Mouse (Mus musculus): Measurements from ENCODE around the gene Trim34a. TPM values are rescaled to one million over a fixed set of nuclear protein-coding genes. Genes with fewer than 3 reads are reported as not detected.

Gene Trim34a
- 2.6 and 2.8 TPM in 2 replicates for polyA plus RNA-seq (2015; fragmentation: Nextera tagmentation; extraction: Ambion mirVana)

DNA sequence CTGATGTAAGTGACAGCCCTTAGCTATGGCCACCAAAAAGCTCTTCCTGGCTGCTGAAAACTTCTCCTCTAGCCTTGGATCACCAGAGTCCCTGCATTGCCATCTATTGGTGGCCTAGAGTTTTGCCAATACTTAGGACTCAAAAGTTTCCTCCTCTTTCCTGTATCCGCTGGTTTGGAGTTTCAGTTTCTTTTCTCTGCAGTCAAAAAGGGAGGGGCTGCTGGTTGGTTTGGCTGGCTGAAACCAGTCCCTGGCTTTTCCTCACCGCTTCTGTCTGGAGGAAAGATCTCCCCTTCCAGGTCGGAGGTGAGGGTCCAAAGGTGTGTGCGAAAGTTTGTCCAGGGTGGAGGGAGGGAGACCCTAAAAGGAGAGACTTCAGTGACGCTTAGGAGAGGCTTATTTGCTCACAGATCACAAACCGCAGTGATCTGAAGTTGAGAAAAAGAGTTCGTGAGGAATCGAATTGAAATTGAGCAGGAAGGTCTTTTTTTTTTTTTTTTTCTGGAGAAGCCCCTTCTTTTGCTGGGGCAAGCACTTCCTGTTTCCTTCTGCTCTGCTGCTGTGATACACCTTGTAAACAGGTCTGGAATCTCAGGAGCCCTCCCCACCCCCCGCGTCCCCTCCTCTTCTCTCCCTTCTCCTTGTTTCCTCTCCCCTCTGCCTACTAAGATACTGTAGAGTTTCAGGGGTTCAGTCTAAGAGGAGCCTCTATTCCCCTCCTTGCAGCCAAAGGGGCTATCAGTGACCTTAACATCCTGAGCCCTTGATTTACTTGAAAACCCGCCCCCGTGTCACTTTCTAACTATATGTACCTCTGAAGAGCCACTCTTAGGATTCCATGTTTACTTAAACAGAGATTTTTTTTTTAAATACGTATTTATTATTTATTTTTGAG lies at the start of gene Trim34a:
TSS of gene Trim34a (plus strand) at position 171 of the 895 bp plus-strand sequence.
- WGBS (ENCODE audit: insufficient replicate concordance) = 6% methylated on average over 13 of the region's 13 CpGs
- Histone ChIP-seq H3K9ac (replicated peaks) (peak within 1 kb of the TSS; percentile 77), H3K36me3 (replicated peaks; ENCODE audit: insufficient read depth, low read length) (no peaks in the 10 kb centered on the region), H3K4me2 (ENCODE audit: low read depth, low read length) (peak within 1 kb of the TSS; percentile 79), H3K27me3 (ENCODE audit: insufficient read depth, low read length) (no peaks in the 10 kb centered on the region), H3K27ac (ENCODE audit: low read depth) (peak within 1 kb of the TSS; percentile 81), H3K4me3 (ENCODE audit: low read depth, low read length) (peak within 1 kb of the TSS; percentile 69), H3K4me1 (ENCODE audit: insufficient read depth) (no peaks in the 10 kb centered on the region), H3K9me3 (ENCODE audit: low read length) (no peaks in the 10 kb centered on the region)
- peak; percentile 66 for TF ChIP-seq EP300 (IDR thresholded peaks at IDR 0.05; ENCODE audit: low read depth)
- peak; percentile 83 for TF ChIP-seq CTCF (IDR thresholded peaks at IDR 0.05; ENCODE audit: low read depth)
- peak; percentile 70 for DNase-seq
- peak; percentile 96 for ATAC-seq

DNA sequence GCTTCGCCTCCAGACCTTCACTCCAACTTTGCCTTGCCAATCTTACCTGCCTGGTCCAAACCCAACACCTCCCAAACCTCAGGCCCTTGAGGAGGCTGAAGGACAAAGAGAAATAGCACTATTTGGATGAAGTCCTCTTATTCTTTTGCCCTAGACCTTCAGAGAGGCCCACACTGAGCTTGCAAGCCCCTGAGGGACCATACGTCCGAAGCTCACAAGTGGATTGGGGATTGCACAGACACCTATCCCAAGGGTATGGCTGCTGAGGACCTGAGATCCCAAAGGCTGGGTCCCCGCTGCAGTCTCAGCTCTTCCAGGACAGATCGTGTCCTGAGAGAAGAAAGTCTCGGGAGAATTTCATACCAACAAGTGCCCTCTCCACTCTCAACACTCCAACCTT lies 48.4 kb upstream of the Trim34a start, which contains the start of gene Olfr649:
TSS of gene Olfr649 (minus strand) at position 101 of the 400 bp plus-strand sequence.
- Histone ChIP-seq H3K36me3 (replicated peaks; ENCODE audit: insufficient read depth, low read length) (no peaks in the 10 kb centered on the region), H3K4me1 (ENCODE audit: insufficient read depth) (no peaks in the 10 kb centered on the region), H3K9ac (replicated peaks) (no peak within 1 kb of the TSS), H3K9me3 (ENCODE audit: low read length) (no peaks in the 10 kb centered on the region), H3K27me3 (ENCODE audit: insufficient read depth, low read length) (no peaks in the 10 kb centered on the region), H3K27ac (ENCODE audit: low read depth) (no peak within 1 kb of the TSS), H3K4me2 (ENCODE audit: low read depth, low read length) (no peak within 1 kb of the TSS), H3K4me3 (ENCODE audit: low read depth, low read length) (no peak within 1 kb of the TSS)
- whole genome bisulfite sequencing (ENCODE audit: insufficient replicate concordance) = 78% methylated on average over 6 of the region's 6 CpGs
- TF ChIP-seq CTCF (IDR thresholded peaks at IDR 0.05; ENCODE audit: low read depth) (no peak), EP300 (IDR thresholded peaks at IDR 0.05; ENCODE audit: low read depth) (no peak)
- ATAC-seq (no peak), DNase-seq (no peak)

GRCm38 (mm10) chr7:104199822-104200221 lies 44.4 kb upstream of the Trim34a start:
- H3K9ac ChIP-seq (replicated peaks) = no peak overlapping the region
- DNase-seq = peak; percentile 82
- peak; percentile 78 for ATAC-seq
- WGBS (ENCODE audit: insufficient replicate concordance) = 2% methylated on average over 5 of the region's 5 CpGs
- no peaks in the 10 kb centered on the region for H3K4me1 ChIP-seq (ENCODE audit: insufficient read depth)
- TF ChIP-seq CTCF (IDR thresholded peaks at IDR 0.05; ENCODE audit: low read depth) = peak; percentile 99
- no peak for TF ChIP-seq EP300 (IDR thresholded peaks at IDR 0.05; ENCODE audit: low read depth)
- H3K9me3 ChIP-seq (ENCODE audit: low read length) = no peaks in the 10 kb centered on the region
- no peak overlapping the region for H3K27ac ChIP-seq (ENCODE audit: low read depth)
- H3K36me3 ChIP-seq (replicated peaks; ENCODE audit: insufficient read depth, low read length) = no peaks in the 10 kb centered on the region
- no peak overlapping the region for H3K4me3 ChIP-seq (ENCODE audit: low read depth, low read length)
- H3K27me3 ChIP-seq (ENCODE audit: insufficient read depth, low read length) = no peaks in the 10 kb centered on the region
- no peak overlapping the region for H3K4me2 ChIP-seq (ENCODE audit: low read depth, low read length)

GRCm38 (mm10) chr7:104206197-104206596 lies 38.1 kb upstream of the Trim34a start:
- TF ChIP-seq CTCF (IDR thresholded peaks at IDR 0.05; ENCODE audit: low read depth) (no peak), EP300 (IDR thresholded peaks at IDR 0.05; ENCODE audit: low read depth) (no peak)
- Histone ChIP-seq H3K4me2 (ENCODE audit: low read depth, low read length) (no peak overlapping the region), H3K9ac (replicated peaks) (no peak overlapping the region), H3K36me3 (replicated peaks; ENCODE audit: insufficient read depth, low read length) (no peaks in the 10 kb centered on the region), H3K9me3 (ENCODE audit: low read length) (no peaks in the 10 kb centered on the region), H3K4me3 (ENCODE audit: low read depth, low read length) (no peak overlapping the region), H3K27me3 (ENCODE audit: insufficient read depth, low read length) (no peaks in the 10 kb centered on the region), H3K27ac (ENCODE audit: low read depth) (0 out of 2 replicates have a peak overlapping the region, but pooled peaks have one; percentile 24), H3K4me1 (ENCODE audit: insufficient read depth) (no peaks in the 10 kb centered on the region)
- DNase-seq = peak; percentile 20
- WGBS (ENCODE audit: insufficient replicate concordance) = 61% methylated on average over 7 of the region's 7 CpGs
- peak; percentile 62 for ATAC-seq

- Histone ChIP-seq H3K4me3 (ENCODE audit: low read depth, low read length) (no peak overlapping the region), H3K36me3 (replicated peaks; ENCODE audit: insufficient read depth, low read length) (no peaks in the 10 kb centered on the region), H3K4me2 (ENCODE audit: low read depth, low read length) (no peak overlapping the region), H3K27ac (ENCODE audit: low read depth) (no peak overlapping the region; the same call in 1 of the 2 replicates), H3K27me3 (ENCODE audit: insufficient read depth, low read length) (no peaks in the 10 kb centered on the region), H3K9ac (replicated peaks) (no peak overlapping the region), H3K4me1 (ENCODE audit: insufficient read depth) (peaks cover 4% of the 10 kb centered on the region), H3K9me3 (ENCODE audit: low read length) (no peaks in the 10 kb centered on the region)
- DNase-seq = peak; percentile 30
- TF ChIP-seq CTCF (IDR thresholded peaks at IDR 0.05; ENCODE audit: low read depth) (no peak), EP300 (IDR thresholded peaks at IDR 0.05; ENCODE audit: low read depth) (no peak)
- 17% methylated on average over 1 of the region's 1 CpGs for whole genome bisulfite sequencing (ENCODE audit: insufficient replicate concordance)
- peak; percentile 24 for ATAC-seq
These were observed 28.2 kb upstream of the Trim34a start for GRCm38 (mm10) chr7:104216011-104216535.

DNA sequence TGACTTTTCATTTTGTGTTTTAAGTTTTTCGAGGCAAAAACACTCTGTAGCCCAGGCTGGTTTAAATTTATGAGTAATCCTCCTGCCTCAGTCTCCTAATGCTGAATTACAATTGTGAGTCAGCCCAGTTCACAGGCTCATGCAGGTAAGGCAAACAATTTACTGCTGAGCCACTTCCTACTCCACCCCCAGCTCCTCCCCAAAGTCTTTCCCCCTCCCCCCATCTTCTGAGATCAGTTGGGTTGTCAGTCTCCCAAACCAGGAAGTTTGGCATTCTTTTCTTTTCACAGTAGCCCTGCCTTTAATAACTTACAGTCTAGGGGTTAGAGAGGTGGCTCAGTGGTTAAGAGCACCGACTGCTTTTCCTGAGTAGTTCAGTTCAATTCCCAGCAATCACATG lies 26.4 kb upstream of the Trim34a start:
- DNase-seq = no peak
- Histone ChIP-seq H3K9ac (replicated peaks) (no peak overlapping the region), H3K36me3 (replicated peaks; ENCODE audit: insufficient read depth, low read length) (no peaks in the 10 kb centered on the region), H3K27me3 (ENCODE audit: insufficient read depth, low read length) (no peaks in the 10 kb centered on the region), H3K4me2 (ENCODE audit: low read depth, low read length) (no peak overlapping the region), H3K27ac (ENCODE audit: low read depth) (no peak overlapping the region), H3K4me3 (ENCODE audit: low read depth, low read length) (no peak overlapping the region), H3K9me3 (ENCODE audit: low read length) (no peaks in the 10 kb centered on the region), H3K4me1 (ENCODE audit: insufficient read depth) (peaks cover 4% of the 10 kb centered on the region)
- 43% methylated on average over 2 of the region's 2 CpGs for WGBS (ENCODE audit: insufficient replicate concordance)
- no peak for ATAC-seq
- TF ChIP-seq EP300 (IDR thresholded peaks at IDR 0.05; ENCODE audit: low read depth) = no peak
- no peak for TF ChIP-seq CTCF (IDR thresholded peaks at IDR 0.05; ENCODE audit: low read depth)
